22 mouse cellular contexts compared by ENCODE assay signal in the genomic region with DNA sequence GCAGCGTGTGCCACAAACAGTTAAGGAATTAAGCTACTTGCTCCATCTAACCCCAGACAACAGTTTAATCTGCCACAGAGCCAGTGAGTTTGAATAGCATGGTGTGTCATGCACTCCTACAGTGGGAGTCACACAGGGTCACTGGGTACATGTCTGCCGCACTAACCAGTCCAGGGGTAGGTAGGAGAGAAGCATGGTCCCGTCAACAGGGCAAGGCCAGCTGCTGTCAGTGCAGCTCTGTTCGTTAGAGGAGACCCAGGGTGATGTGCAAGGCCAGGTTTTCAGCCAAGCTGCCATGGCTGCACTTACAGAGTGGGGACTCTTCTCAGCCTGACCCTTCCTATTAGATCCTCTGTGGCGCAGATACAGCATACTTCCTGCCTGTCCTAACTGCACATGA.
A peak's percentile ranks its signal among the peaks of the same experiment; 100 is the strongest.
DNase-seq lines count a peak whose midpoint lies in the region; ATAC-seq lines count a peak whose summit lies in the region.
"Had no signal": no experiment of that assay in that cellular context is flagged by ENCODE, and none has a peak within 500 bp of the region (broad histone marks: within the 10 kb centered on the region; RNA-seq: fewer than 3 reads in every experiment).

No protein-coding gene starts in this region.

- H3K4me2 ChIP-seq in forebrain, embryonic 12.5 days, result no peak overlapping the region
- H3K4me2 ChIP-seq: forebrain, embryonic 15.5 days; heart, embryonic 13.5 days; liver, embryonic 11.5 days; lung, embryonic 15.5 days; neural tube, embryonic 12.5 days had no signal

- no peak for DNase-seq in forebrain, embryonic 10.5 days (ENCODE audit: extremely low spot score, low spot score)
- peak; percentile 17 for DNase-seq in kidney, adult 9 months
- DNase-seq in kidney, adult 18-20 months, result no peak
- no peak for DNase-seq in embryonic facial prominence, embryonic 10.5 days (ENCODE audit: low spot score)
- peak; percentile 9 for DNase-seq in kidney, postnatal 14 days
- no peak for DNase-seq in layer of hippocampus, postnatal 14 days (ENCODE audit: low spot score in 2 of 2)
- no peak for DNase-seq in left cerebral cortex, adult 8-10 months (ENCODE audit: low spot score in 2 of 2)
- DNase-seq: cerebellum, adult 18-20 months; gastrocnemius, postnatal 25 days; layer of hippocampus, postnatal 36 days had no signal

- no peak overlapping the region for H3K4me3 ChIP-seq in forebrain, embryonic 10.5 days
- H3K4me3 ChIP-seq in forebrain, embryonic 12.5 days (replicated peaks), result no peak overlapping the region
- no peak overlapping the region for H3K4me3 ChIP-seq in embryonic facial prominence, embryonic 10.5 days
- H3K4me3 ChIP-seq: forebrain, embryonic 15.5 days; heart, adult 2 months; heart, embryonic 13.5 days; lung, embryonic 15.5 days; midbrain, embryonic 10.5 days; myocyte; neural tube, embryonic 12.5 days had no signal

- H3K4me1 ChIP-seq in forebrain, embryonic 10.5 days, result peaks cover 19% of the 10 kb centered on the region
- H3K4me1 ChIP-seq in forebrain, embryonic 12.5 days, result no peaks in the 10 kb centered on the region
- peaks cover 51% of the 10 kb centered on the region for H3K4me1 ChIP-seq in embryonic facial prominence, embryonic 10.5 days
- H3K4me1 ChIP-seq: forebrain, embryonic 15.5 days; lung, embryonic 15.5 days; neural tube, embryonic 12.5 days had no signal

- no peaks in the 10 kb centered on the region for H3K36me3 ChIP-seq in forebrain, embryonic 10.5 days (replicated peaks)
- no peaks in the 10 kb centered on the region for H3K36me3 ChIP-seq in forebrain, embryonic 12.5 days (replicated peaks)
- H3K36me3 ChIP-seq in embryonic facial prominence, embryonic 10.5 days (replicated peaks), result no peaks in the 10 kb centered on the region
- H3K36me3 ChIP-seq: forebrain, embryonic 15.5 days; heart, embryonic 13.5 days; lung, embryonic 15.5 days; midbrain, embryonic 10.5 days; neural tube, embryonic 12.5 days had no signal

- 68% methylated on average over 5 of the region's 5 CpGs for WGBS in forebrain, embryonic 10.5 days
- WGBS in forebrain, embryonic 12.5 days, result 73% methylated on average over 5 of the region's 5 CpGs
- 56% methylated on average over 5 of the region's 5 CpGs for WGBS in embryonic facial prominence, embryonic 10.5 days

- H3K9me3 ChIP-seq in forebrain, embryonic 10.5 days, result no peaks in the 10 kb centered on the region
- no peaks in the 10 kb centered on the region for H3K9me3 ChIP-seq in forebrain, embryonic 12.5 days
- H3K9me3 ChIP-seq in embryonic facial prominence, embryonic 10.5 days, result no peaks in the 10 kb centered on the region
- H3K9me3 ChIP-seq: forebrain, embryonic 15.5 days; heart, embryonic 13.5 days; lung, embryonic 15.5 days; midbrain, embryonic 10.5 days; neural tube, embryonic 12.5 days had no signal

- no peak overlapping the region for H3K9ac ChIP-seq in forebrain, embryonic 12.5 days
- H3K9ac ChIP-seq: forebrain, embryonic 15.5 days; heart, embryonic 13.5 days; lung, embryonic 15.5 days; neural tube, embryonic 12.5 days had no signal

- ATAC-seq in forebrain, embryonic 12.5 days (ENCODE audit: low FRiP score), result no peak
- ATAC-seq: activated CD4-positive, CD25-positive, alpha-beta regulatory T cell, adult 4 months; forebrain, embryonic 15.5 days; hindbrain, embryonic 16.5 days had no signal

- H3K27me3 ChIP-seq in forebrain, embryonic 10.5 days (ENCODE audit: poor library complexity, severe bottlenecking), result no peaks in the 10 kb centered on the region
- no peaks in the 10 kb centered on the region for H3K27me3 ChIP-seq in forebrain, embryonic 12.5 days
- 0 out of 2 replicates have a peak, but pooled peaks cover 17% of the 10 kb centered on the region for H3K27me3 ChIP-seq in embryonic facial prominence, embryonic 10.5 days (replicated peaks; ENCODE audit: low read depth, poor library complexity, severe bottlenecking)
- H3K27me3 ChIP-seq: CH12.LX; forebrain, embryonic 15.5 days; heart, embryonic 13.5 days; lung, embryonic 15.5 days; neural tube, embryonic 12.5 days had no signal

- peak overlapping the region; percentile 36 for H3K27ac ChIP-seq in forebrain, embryonic 10.5 days
- no peak overlapping the region for H3K27ac ChIP-seq in forebrain, embryonic 12.5 days
- H3K27ac ChIP-seq in embryonic facial prominence, embryonic 10.5 days (replicated peaks), result peak overlapping the region; percentile 27; the same call in 1 of the 2 replicates
- H3K27ac ChIP-seq: forebrain, embryonic 15.5 days; heart, adult 2 months; heart, embryonic 13.5 days; lung, embryonic 15.5 days; midbrain, embryonic 10.5 days; neural tube, embryonic 12.5 days had no signal

Comparison
In these comparisons a context has a peak if more than half of its experiments do, and no peak if none do; other contexts are left out.
1. DNase-seq: peak in kidney, adult 9 months (single experiment) and kidney, postnatal 14 days (single experiment); none in forebrain, embryonic 10.5 days (single experiment), kidney, adult 18-20 months (single experiment), embryonic facial prominence, embryonic 10.5 days (single experiment), layer of hippocampus, postnatal 14 days (0 of 2) and left cerebral cortex, adult 8-10 months (0 of 2).